In genomic region chr9:52853338-52853737, GRCm38 (mm10) we compare ENCODE assay signal across 17 mouse cellular contexts.
"Had no signal": no experiment of that assay in that cellular context is flagged by ENCODE, and none has a peak within 500 bp of the region (broad histone marks: within the 10 kb centered on the region; RNA-seq: fewer than 3 reads in every experiment).

No protein-coding gene starts in this region.

- H3K27ac ChIP-seq: kidney, embryonic 15.5 days; limb, embryonic 10.5 days; liver, embryonic 15.5 days; macrophage; midbrain, embryonic 12.5 days; neural tube, embryonic 13.5 days; stomach, embryonic 15.5 days had no signal

- H3K4me1 ChIP-seq: kidney, embryonic 15.5 days; limb, embryonic 10.5 days; liver, embryonic 15.5 days; megakaryocyte, embryonic 14.5 days; midbrain, embryonic 12.5 days; neural tube, embryonic 13.5 days; stomach, embryonic 15.5 days had no signal

- H3K9ac ChIP-seq: kidney, embryonic 15.5 days; liver, embryonic 15.5 days; lung, embryonic 14.5 days; midbrain, embryonic 12.5 days; neural tube, embryonic 13.5 days; stomach, embryonic 15.5 days had no signal

- H3K27me3 ChIP-seq: kidney, embryonic 15.5 days; liver, embryonic 15.5 days; midbrain, embryonic 12.5 days; neural tube, embryonic 13.5 days; stomach, embryonic 15.5 days had no signal

- H3K4me3 ChIP-seq: kidney, embryonic 15.5 days; limb, embryonic 10.5 days; liver, embryonic 15.5 days; megakaryocyte, embryonic 14.5 days; midbrain, embryonic 12.5 days; neural tube, embryonic 13.5 days; stomach, embryonic 15.5 days had no signal

- ATAC-seq: midbrain, embryonic 16.5 days had no signal

- H3K36me3 ChIP-seq: kidney, embryonic 15.5 days; limb, embryonic 10.5 days; liver, embryonic 15.5 days; midbrain, embryonic 12.5 days; neural tube, embryonic 13.5 days; stomach, embryonic 15.5 days had no signal

- DNase-seq: kidney, postnatal 25 days; lung, embryonic 14.5 days; lung, postnatal 10 days; retina, postnatal 1 day; right cerebral cortex, postnatal 4 days; thymus, adult 2 months; thymus, postnatal 25 days had no signal

- H3K9me3 ChIP-seq: kidney, embryonic 15.5 days; limb, embryonic 10.5 days; liver, embryonic 15.5 days; megakaryocyte, embryonic 14.5 days; midbrain, embryonic 12.5 days; neural tube, embryonic 13.5 days; stomach, embryonic 15.5 days had no signal

- H3K4me2 ChIP-seq: kidney, embryonic 15.5 days; liver, embryonic 11.5 days; liver, embryonic 15.5 days; lung, embryonic 14.5 days; midbrain, embryonic 12.5 days; neural tube, embryonic 13.5 days; stomach, embryonic 15.5 days had no signal
